Mouse (Mus musculus): ENCODE measurements around the gene Atp2a1. TPM values are rescaled to one million over a fixed set of nuclear protein-coding genes. Genes with fewer than 3 reads are reported as not detected.

Atp2a1 gene
- polyA plus RNA-seq, 1 experiment, result 144 TPM

DNA sequence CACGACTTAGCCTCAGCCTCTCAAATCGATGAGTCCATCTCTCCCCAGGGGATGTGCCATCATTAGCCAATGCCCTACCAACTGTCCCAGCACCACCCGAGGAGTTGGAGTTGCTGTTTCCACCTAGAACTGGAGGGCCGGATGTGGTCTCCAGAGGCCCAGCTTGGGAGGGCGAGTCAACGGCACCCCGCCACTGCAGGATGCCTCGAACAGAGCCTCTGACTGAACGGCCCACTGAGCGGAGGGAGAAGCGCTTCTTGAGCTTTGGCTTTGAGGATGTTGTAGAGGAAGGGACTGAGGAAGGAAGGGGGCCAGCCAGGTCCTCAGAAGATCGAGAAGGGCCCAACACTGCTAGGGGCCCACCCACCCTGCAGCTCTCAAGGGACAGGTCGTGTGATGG lies 9.4 kb upstream of the Atp2a1 start:
- Histone ChIP-seq H3K36me3 (ENCODE audit: control insufficient read depth, insufficient read depth, low read length) (no peaks in the 10 kb centered on the region; the same call in none of the 2 replicates), H3K27me3 (replicated peaks; ENCODE audit: control insufficient read depth, insufficient read depth, low read length) (no peaks in the 10 kb centered on the region), H3K4me1 (ENCODE audit: control insufficient read depth, insufficient read depth, low read length) (peaks cover 12% of the 10 kb centered on the region; the same call in 1 of the 2 replicates), H3K4me3 (ENCODE audit: insufficient read depth, low read depth, low read length) (no peak overlapping the region), H3K27ac (ENCODE audit: insufficient read depth, low read depth, low read length) (no peak overlapping the region)
- no peak for DNase-seq
- 76% methylated on average over 13 of the region's 13 CpGs for WGBS
- TF ChIP-seq POLR2A (IDR thresholded peaks at IDR 0.05; ENCODE audit: low read depth, low read length) (no peak), CTCF (conservative IDR thresholded peaks at IDR 0.05; ENCODE audit: insufficient read depth, insufficient read length, low read depth, low read length) (no peak)

DNA sequence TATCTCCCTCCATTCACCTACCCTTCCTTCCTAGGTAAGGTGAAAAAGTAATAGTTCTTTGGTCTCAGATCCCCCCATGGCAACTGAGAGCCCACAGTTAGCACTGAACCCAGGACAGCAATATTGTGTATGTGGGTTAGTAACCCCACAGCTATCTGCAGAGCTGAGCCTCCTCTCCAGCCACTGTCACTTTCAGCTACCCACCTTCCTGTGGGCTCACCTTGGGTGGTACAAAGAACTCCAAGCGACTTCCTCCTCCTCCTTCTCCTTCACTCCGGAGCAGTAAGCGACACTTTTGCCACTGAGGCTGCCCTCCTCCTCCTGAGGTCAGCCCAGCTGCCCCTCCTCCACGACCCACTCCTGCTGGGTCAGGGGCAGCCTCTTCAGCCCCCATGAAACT lies 8.9 kb upstream of the Atp2a1 start:
- DNase-seq, result no peak
- Histone ChIP-seq H3K4me3 (ENCODE audit: insufficient read depth, low read depth, low read length) (no peak overlapping the region), H3K27me3 (replicated peaks; ENCODE audit: control insufficient read depth, insufficient read depth, low read length) (no peaks in the 10 kb centered on the region), H3K27ac (ENCODE audit: insufficient read depth, low read depth, low read length) (no peak overlapping the region), H3K36me3 (ENCODE audit: control insufficient read depth, insufficient read depth, low read length) (no peaks in the 10 kb centered on the region; the same call in none of the 2 replicates), H3K4me1 (ENCODE audit: control insufficient read depth, insufficient read depth, low read length) (peaks cover 12% of the 10 kb centered on the region; the same call in 1 of the 2 replicates)
- TF ChIP-seq CTCF (conservative IDR thresholded peaks at IDR 0.05; ENCODE audit: insufficient read depth, insufficient read length, low read depth, low read length) (no peak), POLR2A (IDR thresholded peaks at IDR 0.05; ENCODE audit: low read depth, low read length) (no peak)
- 49% methylated on average over 4 of the region's 4 CpGs for WGBS

DNA sequence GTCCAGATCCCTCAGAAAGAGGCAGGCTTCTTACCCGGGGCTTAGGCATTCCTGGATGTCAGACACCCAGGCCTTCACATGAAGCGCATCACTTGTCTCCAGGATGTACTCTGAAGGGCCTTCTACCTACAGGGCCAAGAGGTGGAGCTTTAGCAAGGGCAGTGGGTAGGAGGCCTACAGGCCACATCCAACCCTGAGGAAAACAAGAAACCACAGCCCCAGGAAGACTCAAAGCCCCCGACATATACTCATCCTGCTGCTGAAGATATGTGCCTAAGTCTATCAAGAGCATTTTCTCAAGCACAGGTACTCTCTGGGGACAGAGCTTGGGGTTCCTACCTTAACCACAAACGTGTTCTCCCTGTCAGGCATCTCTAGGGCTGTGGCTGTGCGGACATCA lies 8.5 kb upstream of the Atp2a1 start:
- 89% methylated on average over 5 of the region's 5 CpGs for WGBS
- TF ChIP-seq POLR2A (IDR thresholded peaks at IDR 0.05; ENCODE audit: low read depth, low read length), result no peak
- no peak for TF ChIP-seq CTCF (conservative IDR thresholded peaks at IDR 0.05; ENCODE audit: insufficient read depth, insufficient read length, low read depth, low read length)
- H3K27me3 ChIP-seq (replicated peaks; ENCODE audit: control insufficient read depth, insufficient read depth, low read length), result no peaks in the 10 kb centered on the region
- H3K4me1 ChIP-seq (ENCODE audit: control insufficient read depth, insufficient read depth, low read length), result peaks cover 10% of the 10 kb centered on the region; the same call in 1 of the 2 replicates
- no peaks in the 10 kb centered on the region; the same call in none of the 2 replicates for H3K36me3 ChIP-seq (ENCODE audit: control insufficient read depth, insufficient read depth, low read length)
- no peak overlapping the region for H3K27ac ChIP-seq (ENCODE audit: insufficient read depth, low read depth, low read length)
- no peak for DNase-seq
- no peak overlapping the region for H3K4me3 ChIP-seq (ENCODE audit: insufficient read depth, low read depth, low read length)

DNA sequence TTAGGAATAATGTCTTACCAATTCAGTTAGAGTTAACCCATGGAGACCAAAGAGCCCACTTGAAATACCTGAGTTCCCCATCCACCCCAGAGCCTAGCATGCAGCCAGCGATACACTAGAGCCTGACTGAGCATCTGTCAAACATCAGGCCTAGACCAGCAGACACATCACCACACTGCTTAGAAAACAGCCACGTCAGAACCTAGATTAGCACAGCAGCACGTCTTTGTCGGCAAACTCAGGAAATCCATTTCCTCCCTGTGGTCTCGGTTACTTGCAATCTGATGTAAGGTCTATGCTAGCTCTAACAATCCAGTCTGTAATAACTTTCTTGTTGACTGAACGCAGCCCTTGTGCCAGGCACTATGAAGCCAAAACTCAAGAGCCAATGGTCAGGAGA lies 7.2 kb upstream of the Atp2a1 start:
- no peak for DNase-seq
- no peak overlapping the region for H3K4me3 ChIP-seq (ENCODE audit: insufficient read depth, low read depth, low read length)
- WGBS, result 80% methylated on average over 6 of the region's 6 CpGs
- no peak for TF ChIP-seq CTCF (conservative IDR thresholded peaks at IDR 0.05; ENCODE audit: insufficient read depth, insufficient read length, low read depth, low read length)
- TF ChIP-seq POLR2A (IDR thresholded peaks at IDR 0.05; ENCODE audit: low read depth, low read length), result no peak
- no peak overlapping the region for H3K27ac ChIP-seq (ENCODE audit: insufficient read depth, low read depth, low read length)
- H3K36me3 ChIP-seq (ENCODE audit: control insufficient read depth, insufficient read depth, low read length), result no peaks in the 10 kb centered on the region; the same call in none of the 2 replicates
- peaks cover 3% of the 10 kb centered on the region; the same call in 1 of the 2 replicates for H3K4me1 ChIP-seq (ENCODE audit: control insufficient read depth, insufficient read depth, low read length)
- no peaks in the 10 kb centered on the region for H3K27me3 ChIP-seq (replicated peaks; ENCODE audit: control insufficient read depth, insufficient read depth, low read length)

DNA sequence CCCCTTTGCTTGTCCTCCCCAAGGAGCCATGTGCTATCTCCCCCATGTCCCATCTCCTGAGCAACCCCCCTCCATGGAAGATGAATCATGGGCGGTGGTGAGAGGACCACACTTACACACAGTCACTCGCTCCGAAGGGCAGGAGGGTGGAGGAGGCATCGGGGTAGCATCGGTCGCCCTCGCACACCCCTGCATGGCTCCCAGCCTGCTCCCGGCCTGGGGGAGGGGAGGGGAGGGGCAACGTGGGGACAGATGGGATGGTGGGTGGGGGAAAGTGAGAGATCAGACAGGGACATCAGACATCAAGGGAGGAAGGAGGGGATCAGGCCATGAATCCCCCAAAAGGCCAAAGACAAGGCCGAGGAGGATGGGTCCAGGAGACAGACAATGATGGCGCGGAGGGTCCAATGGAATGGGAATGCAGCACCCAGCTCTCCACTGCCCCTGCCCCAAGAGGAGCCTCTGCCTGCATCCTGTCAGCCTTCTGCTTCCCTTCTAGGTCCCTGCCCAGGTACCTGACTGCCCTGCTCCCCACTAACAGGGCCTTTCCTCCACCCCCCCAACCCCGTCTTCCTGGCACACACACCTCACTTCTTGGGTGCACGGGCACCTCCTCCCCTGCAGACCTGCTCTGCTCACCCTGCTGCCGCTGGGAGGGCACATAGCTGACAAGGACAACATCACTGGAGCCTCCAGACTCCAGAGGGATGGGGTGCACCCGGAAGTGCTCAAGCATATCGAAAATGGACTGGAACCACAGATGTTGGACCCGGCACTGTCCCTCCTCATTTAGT lies 5.1 kb upstream of the Atp2a1 start:
- Histone ChIP-seq H3K27me3 (replicated peaks; ENCODE audit: control insufficient read depth, insufficient read depth, low read length) (no peaks in the 10 kb centered on the region), H3K27ac (ENCODE audit: insufficient read depth, low read depth, low read length) (no peak overlapping the region), H3K4me3 (ENCODE audit: insufficient read depth, low read depth, low read length) (no peak overlapping the region), H3K4me1 (ENCODE audit: control insufficient read depth, insufficient read depth, low read length) (no peaks in the 10 kb centered on the region), H3K36me3 (ENCODE audit: control insufficient read depth, insufficient read depth, low read length) (no peaks in the 10 kb centered on the region; the same call in none of the 2 replicates)
- 86% methylated on average over 18 of the region's 18 CpGs for WGBS
- no peak for DNase-seq
- TF ChIP-seq POLR2A (IDR thresholded peaks at IDR 0.05; ENCODE audit: low read depth, low read length) (no peak), CTCF (conservative IDR thresholded peaks at IDR 0.05; ENCODE audit: insufficient read depth, insufficient read length, low read depth, low read length) (no peak)

DNA sequence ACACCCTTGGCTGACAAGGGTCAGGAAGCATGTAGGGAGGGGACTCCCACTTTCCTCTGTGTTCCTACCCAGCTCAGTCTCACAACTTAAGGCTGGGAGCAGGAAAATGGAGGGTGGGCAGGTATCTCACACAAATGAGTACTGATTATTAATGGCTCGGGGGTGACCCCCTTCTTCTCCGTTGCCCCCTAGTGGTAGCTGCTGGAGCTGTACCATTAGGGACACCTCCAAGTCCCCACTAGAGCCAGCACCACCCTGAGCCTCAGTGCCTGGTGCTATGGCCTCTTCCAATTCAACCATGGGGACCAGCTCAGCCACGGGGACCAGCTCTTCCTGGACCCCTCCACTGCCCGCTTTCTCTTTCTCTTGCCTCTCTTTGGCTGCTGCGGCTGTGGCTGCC lies 4.4 kb upstream of the Atp2a1 start:
- H3K27ac ChIP-seq (ENCODE audit: insufficient read depth, low read depth, low read length), result no peak overlapping the region
- 55% methylated on average over 5 of the region's 5 CpGs for WGBS
- TF ChIP-seq CTCF (conservative IDR thresholded peaks at IDR 0.05; ENCODE audit: insufficient read depth, insufficient read length, low read depth, low read length) (peak; percentile 54), POLR2A (IDR thresholded peaks at IDR 0.05; ENCODE audit: low read depth, low read length) (no peak)
- H3K27me3 ChIP-seq (replicated peaks; ENCODE audit: control insufficient read depth, insufficient read depth, low read length), result no peaks in the 10 kb centered on the region
- DNase-seq, result peak; percentile 22
- no peak overlapping the region for H3K4me3 ChIP-seq (ENCODE audit: insufficient read depth, low read depth, low read length)
- H3K4me1 ChIP-seq (ENCODE audit: control insufficient read depth, insufficient read depth, low read length), result no peaks in the 10 kb centered on the region
- H3K36me3 ChIP-seq (ENCODE audit: control insufficient read depth, insufficient read depth, low read length), result no peaks in the 10 kb centered on the region; the same call in none of the 2 replicates

DNA sequence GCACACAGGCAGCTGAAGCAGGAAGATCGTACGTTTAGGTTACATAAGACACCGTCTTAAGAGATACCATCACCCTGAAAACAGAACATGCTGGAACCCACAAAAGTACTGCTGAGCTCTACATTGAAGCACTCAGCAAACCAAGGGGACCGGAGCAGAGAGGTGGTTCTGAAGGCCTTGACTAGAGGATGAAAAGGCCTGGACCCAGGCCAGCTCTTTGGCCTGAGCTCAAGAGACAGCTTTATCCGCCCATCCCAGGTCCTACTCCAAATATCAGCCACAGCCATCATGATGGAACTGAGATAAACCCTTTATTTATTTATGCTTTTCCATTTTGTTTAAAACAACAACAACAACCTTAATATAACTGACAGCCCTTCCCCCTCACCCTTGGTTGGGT lies 3.8 kb upstream of the Atp2a1 start:
- Histone ChIP-seq H3K27ac (ENCODE audit: insufficient read depth, low read depth, low read length) (no peak overlapping the region), H3K27me3 (replicated peaks; ENCODE audit: control insufficient read depth, insufficient read depth, low read length) (no peaks in the 10 kb centered on the region), H3K4me3 (ENCODE audit: insufficient read depth, low read depth, low read length) (no peak overlapping the region), H3K36me3 (ENCODE audit: control insufficient read depth, insufficient read depth, low read length) (no peaks in the 10 kb centered on the region; the same call in none of the 2 replicates), H3K4me1 (ENCODE audit: control insufficient read depth, insufficient read depth, low read length) (no peaks in the 10 kb centered on the region)
- WGBS, result 87% methylated on average over 5 of the region's 5 CpGs
- TF ChIP-seq CTCF (conservative IDR thresholded peaks at IDR 0.05; ENCODE audit: insufficient read depth, insufficient read length, low read depth, low read length) (no peak), POLR2A (IDR thresholded peaks at IDR 0.05; ENCODE audit: low read depth, low read length) (no peak)
- no peak for DNase-seq

Measured in kidney, adult 2 months (tissue).